Mouse (Mus musculus): ENCODE results near the gene Parm1.

- TF ChIP-seq MYOD1 (IDR thresholded peaks at IDR 0.05; ENCODE audit: control insufficient read depth, insufficient read length, low read depth): no peak
- no peak for TF ChIP-seq MAX (IDR thresholded peaks at IDR 0.05)
- TF ChIP-seq CTCF (IDR thresholded peaks at IDR 0.05; ENCODE audit: control insufficient read depth, insufficient read depth, insufficient read length): no peak
- no peak for TF ChIP-seq USF1 (IDR thresholded peaks at IDR 0.05; ENCODE audit: low read depth)
- TF ChIP-seq CEBPB (IDR thresholded peaks at IDR 0.05; ENCODE audit: low read depth): no peak
- TF ChIP-seq MYOG (IDR thresholded peaks at IDR 0.05; ENCODE audit: control insufficient read depth, extremely low read depth, insufficient read length): no peak
These were observed 64.4 kb downstream of the Parm1 start for GRCm38 (mm10) chr5:91581799-91582198.

Measured in C2C12 (cell line).